Mouse (Mus musculus): Measurements from ENCODE around the gene Olfr320.

DNA sequence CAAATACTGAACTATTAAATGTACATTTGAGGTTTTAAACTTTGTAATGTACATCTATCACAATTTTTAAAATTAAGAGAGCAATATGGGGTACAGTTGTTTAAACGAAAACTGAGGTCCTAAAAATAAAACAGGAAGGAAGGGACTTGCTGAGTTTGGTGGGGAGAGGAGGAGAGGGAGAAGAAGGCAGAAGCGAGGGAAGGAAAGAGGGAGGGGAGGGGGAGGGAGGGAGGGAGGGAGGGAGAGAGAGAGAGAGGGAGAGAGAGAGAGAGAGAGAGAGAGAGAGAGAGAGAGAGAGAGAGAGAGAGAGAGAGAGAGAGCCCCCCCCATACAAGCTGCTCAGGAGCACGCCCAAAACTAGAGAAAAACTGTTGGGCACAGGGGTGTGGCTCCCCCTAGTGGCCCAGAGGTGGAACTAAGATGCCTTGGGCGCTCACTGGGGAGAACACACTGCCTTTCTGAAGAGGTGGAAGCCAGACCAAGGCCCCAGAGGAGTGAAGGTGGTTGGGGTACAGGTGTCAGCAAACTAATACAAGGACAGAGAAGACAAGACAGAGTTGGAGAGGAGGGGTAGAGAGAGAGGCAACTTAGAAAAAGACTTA lies 44.4 kb upstream of the Olfr320 start:
- TF ChIP-seq GATA1 (IDR thresholded peaks at IDR 0.05; ENCODE audit: low read length) (no peak), TAL1 (IDR thresholded peaks at IDR 0.05; ENCODE audit: low read length) (no peak)
